In genomic region chr4:134186268-134186667, GRCm38 (mm10) we compare ENCODE assay signal across 7 mouse cellular contexts. TPM values are rescaled to one million over a fixed set of nuclear protein-coding genes. Genes with fewer than 3 reads are reported as not detected.
DNase-seq lines count a peak whose midpoint lies in the region; ATAC-seq and TF ChIP-seq lines count a peak whose summit lies in the region.

No protein-coding gene starts in this region.

- peaks cover 7% of the 10 kb centered on the region for H3K36me3 ChIP-seq in limb, embryonic 10.5 days
- H3K36me3 ChIP-seq in small intestine, adult 2 months (ENCODE audit: control insufficient read depth, insufficient read depth, low read length), result no peaks in the 10 kb centered on the region

- H3K9me3 ChIP-seq in limb, embryonic 10.5 days (replicated peaks), result no peaks in the 10 kb centered on the region

- peak overlapping the region; percentile 86 for H3K4me3 ChIP-seq in limb, embryonic 10.5 days
- H3K4me3 ChIP-seq in small intestine, adult 2 months (ENCODE audit: low read depth, low read length), result peak overlapping the region; percentile 72

- H3K4me1 ChIP-seq in limb, embryonic 10.5 days, result peaks cover 16% of the 10 kb centered on the region
- peaks cover 7% of the 10 kb centered on the region for H3K4me1 ChIP-seq in small intestine, adult 2 months (ENCODE audit: control insufficient read depth, insufficient read depth, insufficient read length, low read length)

- H3K27ac ChIP-seq in limb, embryonic 10.5 days, result peak overlapping the region; percentile 91
- no peak overlapping the region for H3K27ac ChIP-seq in small intestine, adult 2 months (ENCODE audit: insufficient read depth, low read depth, low read length)

- H3K27me3 ChIP-seq in limb, embryonic 10.5 days (ENCODE audit: low read depth, poor library complexity, severe bottlenecking), result no peaks in the 10 kb centered on the region
- no peaks in the 10 kb centered on the region for H3K27me3 ChIP-seq in small intestine, adult 2 months (ENCODE audit: control insufficient read depth, insufficient read depth, low read length)

- DNase-seq in ovary, postnatal 10 days (ENCODE audit: low spot score), result peak; percentile 3
- DNase-seq in ovary, adult 18-20 months (ENCODE audit: low spot score), result no peak
- DNase-seq in limb, embryonic 10.5 days (ENCODE audit: low spot score), result no peak
- DNase-seq in retina, postnatal 1 day, result no peak
- no peak for DNase-seq in urinary bladder, postnatal 4 days (ENCODE audit: low spot score in 2 of 2)

- ATAC-seq in erythroblast, adult 5-6 weeks (replicated peaks; ENCODE audit: low FRiP score, poor library complexity, severe bottlenecking), result peak; percentile 11

- WGBS in limb, embryonic 10.5 days, result 2% methylated on average over 22 of the region's 22 CpGs
- WGBS in small intestine, adult 2 months, result 3% methylated on average over 22 of the region's 22 CpGs

- TF ChIP-seq CTCF in small intestine, adult 2 months (IDR thresholded peaks at IDR 0.05; ENCODE audit: extremely low read depth, insufficient read length, insufficient replicate concordance, low read depth, low read length), result no peak

- no peak for TF ChIP-seq POLR2A in small intestine, adult 2 months (IDR thresholded peaks at IDR 0.05; ENCODE audit: low read depth, low read length)

RNA-seq across cellular contexts. Expression of gene Cep85, which starts 0.6 kb away (rescaled TPM):
- total RNA-seq in erythroblast, adult 5-6 weeks (2015; ENCODE audit: low replicate concordance), result 20.3 and 29.2 TPM in 2 replicates
- total RNA-seq in erythroblast, adult 5-6 weeks (2017; ENCODE audit: low replicate concordance), result 50.7 and 68.1 TPM in 2 replicates
- 27.1 and 29.1 TPM in 2 replicates for polyA plus RNA-seq in limb, embryonic 10.5 days (2016; fragmentation: Nextera tagmentation; extraction: Ambion mirVana)
- 5.3 and 19.2 TPM in 2 replicates for polyA plus RNA-seq in small intestine, adult 2 months (2012; rRNA removed)

RNA-seq across cellular contexts. Expression of gene Gm7534, which starts 16.5 kb away (rescaled TPM):
- total RNA-seq in erythroblast, adult 5-6 weeks (2015; ENCODE audit: low replicate concordance), result not detected in 2 replicates
- total RNA-seq in erythroblast, adult 5-6 weeks (2017; ENCODE audit: low replicate concordance), result not detected in 2 replicates
- polyA plus RNA-seq in limb, embryonic 10.5 days (2016; fragmentation: Nextera tagmentation; extraction: Ambion mirVana), result not detected in 2 replicates
- polyA plus RNA-seq in small intestine, adult 2 months (2012; rRNA removed), result not detected in 2 replicates

RNA-seq across cellular contexts. Expression of gene Catsper4, which starts 40.9 kb away (rescaled TPM):
- total RNA-seq in erythroblast, adult 5-6 weeks (2015; ENCODE audit: low replicate concordance), result not detected in 2 replicates
- not detected in 2 replicates for total RNA-seq in erythroblast, adult 5-6 weeks (2017; ENCODE audit: low replicate concordance)
- polyA plus RNA-seq in limb, embryonic 10.5 days (2016; fragmentation: Nextera tagmentation; extraction: Ambion mirVana), result not detected in 2 replicates
- polyA plus RNA-seq in small intestine, adult 2 months (2012; rRNA removed), result 0.52 and 1.4 TPM in 2 replicates

RNA-seq across cellular contexts. Expression of gene Cnksr1, which starts 51.9 kb away (rescaled TPM):
- not detected in 2 replicates for total RNA-seq in erythroblast, adult 5-6 weeks (2015; ENCODE audit: low replicate concordance)
- not detected in 2 replicates for total RNA-seq in erythroblast, adult 5-6 weeks (2017; ENCODE audit: low replicate concordance)
- polyA plus RNA-seq in limb, embryonic 10.5 days (2016; fragmentation: Nextera tagmentation; extraction: Ambion mirVana), result 0.76 and 1.1 TPM in 2 replicates
- polyA plus RNA-seq in small intestine, adult 2 months (2012; rRNA removed), result 16.3 and 42.5 TPM in 2 replicates

RNA-seq across cellular contexts. Expression of gene E130218I03Rik, which starts 57.2 kb away (rescaled TPM):
- total RNA-seq in erythroblast, adult 5-6 weeks (2015; ENCODE audit: low replicate concordance), result not detected in 2 replicates
- total RNA-seq in erythroblast, adult 5-6 weeks (2017; ENCODE audit: low replicate concordance), result 0.70 TPM in 1 of 2 replicates, not detected in the other
- polyA plus RNA-seq in limb, embryonic 10.5 days (2016; fragmentation: Nextera tagmentation; extraction: Ambion mirVana), result 0.60 and 0.79 TPM in 2 replicates
- polyA plus RNA-seq in small intestine, adult 2 months (2012; rRNA removed), result not detected in 2 replicates
